In genomic region chr2:113758311-113759161, GRCm38 (mm10) we compare ENCODE assay signal across 8 mouse cellular contexts. TPM values are rescaled to one million over a fixed set of nuclear protein-coding genes. Genes with fewer than 3 reads are reported as not detected.
A peak's percentile ranks its signal among the peaks of the same experiment; 100 is the strongest.
DNase-seq lines count a peak whose midpoint lies in the region; ATAC-seq lines count a peak whose summit lies in the region.

Gene Grem1 (minus strand): TSS chr2:113758646.

- ATAC-seq in frontal cortex, adult (ENCODE audit: low TSS enrichment), result peak; percentile 20; the same call in 1 of the 2 replicates
- ATAC-seq in hindbrain, embryonic 14.5 days (ENCODE audit: low FRiP score), result peak; percentile 75
- peak; percentile 82 for ATAC-seq in midbrain, embryonic 15.5 days (replicated peaks)

- no peaks in the 10 kb centered on the region for H3K36me3 ChIP-seq in hindbrain, embryonic 14.5 days (replicated peaks; ENCODE audit: control insufficient read depth, insufficient read depth)
- no peaks in the 10 kb centered on the region for H3K36me3 ChIP-seq in midbrain, embryonic 15.5 days (replicated peaks)

- H3K9me3 ChIP-seq in hindbrain, embryonic 14.5 days (ENCODE audit: control insufficient read depth, low read length), result no peaks in the 10 kb centered on the region
- H3K9me3 ChIP-seq in midbrain, embryonic 15.5 days, result no peaks in the 10 kb centered on the region

- H3K27me3 ChIP-seq in hindbrain, embryonic 14.5 days (ENCODE audit: control insufficient read depth, insufficient read depth, low read length), result peaks cover 36% of the 10 kb centered on the region
- H3K27me3 ChIP-seq in midbrain, embryonic 15.5 days (replicated peaks), result peaks cover 11% of the 10 kb centered on the region

- peak within 1 kb of the TSS; percentile 71 for H3K9ac ChIP-seq in hindbrain, embryonic 14.5 days
- H3K9ac ChIP-seq in midbrain, embryonic 15.5 days, result peak within 1 kb of the TSS; percentile 59

- under 1% methylated on average over 60 of the region's 64 CpGs for WGBS in hindbrain, embryonic 14.5 days
- under 1% methylated on average over 64 of the region's 64 CpGs for WGBS in midbrain, embryonic 15.5 days

- DNase-seq in frontal cortex, postnatal 14 days (ENCODE audit: low spot score in 2 of 2), result no peak
- DNase-seq in thymus, postnatal 4 days, result peak; percentile 8
- no peak for DNase-seq in thymus, postnatal 14 days
- peak; percentile 55 for DNase-seq in hindbrain, embryonic 14.5 days (ENCODE audit: low spot score)
- DNase-seq in spleen, postnatal 36 days (ENCODE audit: low spot score in 2 of 2), result no peak
- DNase-seq in left cerebral cortex, adult 8-10 months (ENCODE audit: low spot score in 2 of 2), result no peak

- peak within 1 kb of the TSS; percentile 63 for H3K4me3 ChIP-seq in hindbrain, embryonic 14.5 days (replicated peaks; ENCODE audit: low read length)
- peak within 1 kb of the TSS; percentile 58 for H3K4me3 ChIP-seq in midbrain, embryonic 15.5 days

- H3K27ac ChIP-seq in hindbrain, embryonic 14.5 days, result peak within 1 kb of the TSS; percentile 20; the same call in 1 of the 2 replicates
- no peak within 1 kb of the TSS; the same call in 1 of the 2 replicates for H3K27ac ChIP-seq in midbrain, embryonic 15.5 days

- peaks cover 18% of the 10 kb centered on the region for H3K4me1 ChIP-seq in hindbrain, embryonic 14.5 days (replicated peaks; ENCODE audit: control insufficient read depth, insufficient read depth, low read length)
- peaks cover 22% of the 10 kb centered on the region for H3K4me1 ChIP-seq in midbrain, embryonic 15.5 days

- peak within 1 kb of the TSS; percentile 88 for H3K4me2 ChIP-seq in hindbrain, embryonic 14.5 days (replicated peaks)
- H3K4me2 ChIP-seq in midbrain, embryonic 15.5 days, result peak within 1 kb of the TSS; percentile 93

RNA-seq across cellular contexts. Expression of gene Grem1, which starts in this region (rescaled TPM):
- polyA plus RNA-seq in hindbrain, embryonic 14.5 days (2014; fragmentation: Nextera tagmentation; extraction: Ambion mirVana), result 1.7 and 2.2 TPM in 2 replicates
- polyA plus RNA-seq in midbrain, embryonic 15.5 days (2015; fragmentation: Nextera tagmentation; extraction: Ambion mirVana), result 1.3 and 1.4 TPM in 2 replicates
- 1 to 10 TPM; 1.2 to 1.6 (median 1.4) TPM for total RNA-seq in left cerebral cortex, adult 8-10 months (2022)

Comparison
In these comparisons a context has a peak if more than half of its experiments do, and no peak if none do; other contexts are left out.
1. DNase-seq: peak in thymus, postnatal 4 days (single experiment) and hindbrain, embryonic 14.5 days (single experiment); none in frontal cortex, postnatal 14 days (0 of 2), thymus, postnatal 14 days (single experiment), spleen, postnatal 36 days (0 of 2) and left cerebral cortex, adult 8-10 months (0 of 2).
2. ATAC-seq: peak in every context shown above with its lines; median percentile 82 in midbrain, embryonic 15.5 days; 75 in hindbrain, embryonic 14.5 days; 20 in frontal cortex, adult.